Mouse (Mus musculus): ENCODE measurements at regions not wholly inside any gene's neighbourhood (a gene's known extent, or its start where the extent isn't known, plus 50 kb on each side); places are given as distances from the start of the nearest gene placed in this dataset.

- DNase-seq (ENCODE audit: low read depth, low spot score) = no peak
Measured at GRCm38 (mm10) chr3:36743399-36743798, 53.4 kb upstream of the Trpc3 start.

- DNase-seq (ENCODE audit: low read depth, low spot score) = no peak
Measured at GRCm38 (mm10) chr3:36754358-36754950, 64.5 kb upstream of the Trpc3 start.

- DNase-seq (ENCODE audit: low read depth, low spot score) = no peak
Measured at GRCm38 (mm10) chr3:36762065-36762653, 72.2 kb upstream of the Trpc3 start.

GRCm38 (mm10) chr3:36762847-36763246 is 72.9 kb upstream of the Trpc3 start:
- no peak for DNase-seq (ENCODE audit: low read depth, low spot score)

- no peak for DNase-seq (ENCODE audit: low read depth, low spot score)
Measured at GRCm38 (mm10) chr3:36764741-36765140, 74.8 kb upstream of the Trpc3 start.

GRCm38 (mm10) chr3:36770096-36770495 is 80.1 kb upstream of the Trpc3 start:
- DNase-seq (ENCODE audit: low read depth, low spot score) = peak; percentile 17

- no peak for DNase-seq (ENCODE audit: low read depth, low spot score)
Measured at GRCm38 (mm10) chr3:36771011-36771410, 81.0 kb upstream of the Trpc3 start.

GRCm38 (mm10) chr3:36774023-36774422 is 84.1 kb upstream of the Trpc3 start:
- DNase-seq (ENCODE audit: low read depth, low spot score) = no peak

- no peak for DNase-seq (ENCODE audit: low read depth, low spot score)
Measured at GRCm38 (mm10) chr3:36778448-36778847, 84.5 kb upstream of the 4932438A13Rik start.

GRCm38 (mm10) chr3:36786581-36786980 is 76.3 kb upstream of the 4932438A13Rik start:
- no peak for DNase-seq (ENCODE audit: low read depth, low spot score)

GRCm38 (mm10) chr3:36790245-36790644 is 72.7 kb upstream of the 4932438A13Rik start:
- DNase-seq (ENCODE audit: low read depth, low spot score) = no peak

- no peak for DNase-seq (ENCODE audit: low read depth, low spot score)
Measured at GRCm38 (mm10) chr3:36797025-36797424, 65.9 kb upstream of the 4932438A13Rik start.

- DNase-seq (ENCODE audit: low read depth, low spot score) = no peak
Measured at GRCm38 (mm10) chr3:36798160-36798823, 64.6 kb upstream of the 4932438A13Rik start.

- DNase-seq (ENCODE audit: low read depth, low spot score) = no peak
Measured at GRCm38 (mm10) chr3:36810528-36810927, 52.4 kb upstream of the 4932438A13Rik start.
